Mouse (Mus musculus): ENCODE results near the gene Dnmt3b.

The Dnmt3b gene

GRCm38 (mm10) chr2:153649298-153650013 lies at the start of gene Dnmt3b:
Gene Dnmt3b, plus strand, starts transcription at chr2:153649450.
- DNase-seq (ENCODE audit: low read depth, low spot score) = peak; percentile 62

- DNase-seq (ENCODE audit: low read depth, low spot score) = no peak
Measured at GRCm38 (mm10) chr2:153600021-153600666, 49.1 kb upstream of the Dnmt3b start.

- DNase-seq (ENCODE audit: low read depth, low spot score) = no peak
Measured at GRCm38 (mm10) chr2:153600667-153601648, 48.3 kb upstream of the Dnmt3b start.

- DNase-seq (ENCODE audit: low read depth, low spot score) = no peak
Measured at GRCm38 (mm10) chr2:153603724-153604123, 45.5 kb upstream of the Dnmt3b start.

GRCm38 (mm10) chr2:153606421-153606820 lies 42.8 kb upstream of the Dnmt3b start:
- no peak for DNase-seq (ENCODE audit: low read depth, low spot score)

- DNase-seq (ENCODE audit: low read depth, low spot score) = no peak
Measured at GRCm38 (mm10) chr2:153607870-153608515, 41.3 kb upstream of the Dnmt3b start.

GRCm38 (mm10) chr2:153609058-153609457 lies 40.2 kb upstream of the Dnmt3b start:
- no peak for DNase-seq (ENCODE audit: low read depth, low spot score)

- peak; percentile 71 for DNase-seq (ENCODE audit: low read depth, low spot score)
Measured at GRCm38 (mm10) chr2:153609548-153609947, 39.7 kb upstream of the Dnmt3b start.

GRCm38 (mm10) chr2:153610426-153611240 lies 38.6 kb upstream of the Dnmt3b start:
- no peak for DNase-seq (ENCODE audit: low read depth, low spot score)

GRCm38 (mm10) chr2:153611241-153611630 lies 38.0 kb upstream of the Dnmt3b start:
- DNase-seq (ENCODE audit: low read depth, low spot score) = no peak

- no peak for DNase-seq (ENCODE audit: low read depth, low spot score)
Measured at GRCm38 (mm10) chr2:153611743-153612142, 37.5 kb upstream of the Dnmt3b start.

GRCm38 (mm10) chr2:153612594-153613281 lies 36.5 kb upstream of the Dnmt3b start:
- no peak for DNase-seq (ENCODE audit: low read depth, low spot score)

- no peak for DNase-seq (ENCODE audit: low read depth, low spot score)
Measured at GRCm38 (mm10) chr2:153616893-153617292, 32.4 kb upstream of the Dnmt3b start.

- DNase-seq (ENCODE audit: low read depth, low spot score) = no peak
Measured at GRCm38 (mm10) chr2:153618439-153618838, 30.8 kb upstream of the Dnmt3b start.

GRCm38 (mm10) chr2:153618889-153619288 lies 30.4 kb upstream of the Dnmt3b start:
- no peak for DNase-seq (ENCODE audit: low read depth, low spot score)

- no peak for DNase-seq (ENCODE audit: low read depth, low spot score)
Measured at GRCm38 (mm10) chr2:153622449-153622848, 26.8 kb upstream of the Dnmt3b start.

- DNase-seq (ENCODE audit: low read depth, low spot score) = no peak
Measured at GRCm38 (mm10) chr2:153630950-153631349, 18.3 kb upstream of the Dnmt3b start.

GRCm38 (mm10) chr2:153631976-153632870 lies 17.0 kb upstream of the Dnmt3b start, which contains the start of gene Commd7:
Gene Commd7, minus strand, starts transcription at chr2:153632781.
- peak; percentile 86 for DNase-seq (ENCODE audit: low read depth, low spot score)

GRCm38 (mm10) chr2:153632871-153633226 lies 16.4 kb upstream of the Dnmt3b start:
- DNase-seq (ENCODE audit: low read depth, low spot score) = no peak

Data from CD4-positive helper T cell, adult 2 months (primary cell).